Mouse (Mus musculus) brain, embryonic 14.5 days (tissue): ENCODE data around the gene H2afx.

Experiments
- CTCF ChIP-seq: fragments of 200-500 bp; IDR thresholded peaks from 2 replicates; pipeline ENCODE4 v1.5.1; 2012; ENCODE audit warnings: inconsistent platforms, mild to moderate bottlenecking, moderate library complexity, borderline replicate concordance; ENCODE audit not compliant: insufficient read depth, insufficient read length; ENCODE audit errors: extremely low read depth
- POLR2A ChIP-seq: fragments of 200-500 bp; IDR thresholded peaks from 2 replicates; pipeline ENCODE4 v1.6.1; 2012; ENCODE audit warnings: mild to moderate bottlenecking, inconsistent platforms, borderline replicate concordance; ENCODE audit not compliant: poor library complexity, insufficient read depth, insufficient read length, severe bottlenecking; ENCODE audit errors: extremely low read depth

- TF ChIP-seq CTCF (no peak), POLR2A (no peak)
These were observed 24.7 kb upstream of the H2afx start for GRCm38 (mm10) chr9:44309756-44310155.
